Mouse (Mus musculus): ENCODE data around the gene Ctrb1.

The Ctrb1 gene

DNA sequence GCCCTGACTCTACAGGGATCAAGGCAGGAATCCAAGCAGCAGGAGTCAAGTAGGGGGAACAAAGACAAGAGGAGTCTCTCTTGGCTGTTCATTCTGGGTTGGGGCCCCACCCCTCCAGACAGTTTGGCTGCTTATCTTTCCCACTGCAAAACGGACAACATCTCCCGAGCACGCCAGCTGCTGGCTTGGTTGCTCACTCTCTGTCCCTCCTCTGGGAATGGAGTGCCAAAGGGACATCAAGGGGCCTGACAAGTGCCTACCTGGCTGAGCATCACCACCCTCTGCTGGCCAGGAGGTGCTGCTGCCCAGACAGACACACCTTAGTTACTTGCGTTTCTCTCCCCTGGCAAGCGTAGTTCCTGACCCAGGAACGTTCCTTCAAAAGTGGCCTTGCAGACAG, 27.1 kb upstream of the Ctrb1 start:
- no peak for DNase-seq (ENCODE audit: extremely low read depth, insufficient read length, low spot score)

DNA sequence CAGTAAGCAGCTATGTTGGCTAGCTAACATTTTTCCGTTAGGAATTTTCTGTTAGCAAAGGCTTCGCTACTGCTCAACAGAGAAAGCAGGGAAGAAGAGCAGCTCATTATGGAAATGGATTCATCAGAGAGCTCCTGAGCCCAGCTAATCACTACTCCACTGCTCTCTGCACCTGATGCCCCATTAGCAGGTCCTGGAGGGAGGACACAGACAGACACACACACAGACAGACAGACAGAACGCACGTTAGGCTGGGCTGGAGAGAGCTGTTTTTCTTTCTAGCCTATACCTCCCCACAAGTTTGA, 26.6 kb upstream of the Ctrb1 start:
- no peak for DNase-seq (ENCODE audit: extremely low read depth, insufficient read length, low spot score)

DNA sequence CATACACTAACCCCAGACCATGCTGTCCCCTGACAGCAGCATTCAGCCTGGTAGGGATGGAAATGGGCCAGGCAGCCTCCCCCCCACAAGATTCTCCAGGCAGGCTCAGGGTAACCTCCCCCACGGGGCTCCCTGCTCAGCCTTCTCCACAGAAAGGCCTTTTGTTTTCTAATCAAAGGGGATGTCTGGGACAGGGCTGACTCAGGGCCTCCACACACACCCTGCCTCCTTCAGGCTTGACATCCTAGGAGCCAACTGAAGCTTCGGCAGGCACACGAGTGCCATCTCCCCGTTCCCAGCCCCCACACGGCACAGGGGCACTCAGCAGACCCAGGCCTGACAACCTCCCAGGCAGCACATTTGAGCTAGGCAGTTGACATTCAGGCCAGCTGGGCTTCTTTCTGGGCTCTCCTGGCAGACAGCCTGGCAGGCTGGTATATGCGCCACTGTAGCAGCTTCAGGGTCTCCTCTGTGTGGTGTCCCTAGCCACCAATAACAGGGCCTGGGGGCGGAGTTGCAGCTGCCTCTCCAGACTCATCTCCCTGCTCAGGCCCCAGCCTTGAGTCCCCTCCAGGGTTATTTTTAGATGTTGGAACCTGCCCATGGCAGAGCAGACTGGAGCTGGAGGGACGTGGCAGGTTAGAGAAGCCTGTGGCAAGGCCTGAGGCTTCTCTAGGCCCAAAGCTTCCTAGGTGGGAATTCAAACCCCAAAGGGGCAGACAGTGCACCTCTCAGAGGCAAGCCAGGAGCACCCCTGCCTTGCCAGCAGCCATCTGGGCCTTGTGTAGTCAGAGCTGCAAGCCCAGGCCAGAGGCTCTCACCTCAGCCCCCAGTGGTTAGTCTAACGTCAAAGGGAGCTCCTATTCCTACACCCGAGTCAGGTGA, 26.0 kb upstream of the Ctrb1 start:
- peak; percentile 70 for DNase-seq (ENCODE audit: extremely low read depth, insufficient read length, low spot score)

DNA sequence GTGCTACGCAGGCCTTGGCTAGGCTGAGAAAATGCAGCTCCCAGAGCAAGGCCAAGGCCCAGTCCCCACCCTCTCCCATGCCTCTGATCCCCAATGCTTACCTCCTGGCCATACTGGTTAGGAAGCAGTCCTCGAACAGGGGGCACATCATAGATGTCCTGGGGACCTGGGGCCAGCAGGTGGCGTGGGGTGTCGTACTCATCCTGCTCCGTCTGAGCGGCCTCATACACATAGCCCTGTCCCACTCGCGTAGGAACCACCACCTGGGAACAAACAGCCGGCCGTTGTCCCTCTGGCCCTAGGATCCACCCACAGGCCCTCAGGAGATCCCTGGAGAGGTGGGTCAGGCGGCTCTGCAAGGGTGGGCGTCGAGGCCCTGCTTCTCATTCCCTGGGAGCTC, 24.7 kb upstream of the Ctrb1 start:
- DNase-seq (ENCODE audit: extremely low read depth, insufficient read length, low spot score), result no peak

DNA sequence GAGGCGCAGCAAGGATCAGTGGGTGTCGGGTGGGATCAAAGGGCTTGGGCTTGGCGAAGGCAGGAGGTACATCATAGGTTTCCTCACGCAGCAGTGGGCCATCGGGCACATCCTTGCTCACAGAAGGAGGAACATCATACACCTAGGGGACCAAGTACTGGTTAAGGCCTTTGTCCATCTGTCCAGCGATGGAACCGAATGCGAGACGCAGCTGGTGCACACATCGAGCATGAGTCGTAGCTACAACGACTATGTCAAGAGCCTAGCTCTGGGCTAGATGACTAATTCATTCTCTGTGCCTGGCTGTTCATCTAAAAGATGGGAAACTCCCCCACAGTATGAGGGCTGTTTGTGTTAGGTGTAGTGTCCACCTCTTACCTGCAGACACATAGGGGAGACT, 23.5 kb upstream of the Ctrb1 start:
- DNase-seq (ENCODE audit: extremely low read depth, insufficient read length, low spot score), result no peak

DNA sequence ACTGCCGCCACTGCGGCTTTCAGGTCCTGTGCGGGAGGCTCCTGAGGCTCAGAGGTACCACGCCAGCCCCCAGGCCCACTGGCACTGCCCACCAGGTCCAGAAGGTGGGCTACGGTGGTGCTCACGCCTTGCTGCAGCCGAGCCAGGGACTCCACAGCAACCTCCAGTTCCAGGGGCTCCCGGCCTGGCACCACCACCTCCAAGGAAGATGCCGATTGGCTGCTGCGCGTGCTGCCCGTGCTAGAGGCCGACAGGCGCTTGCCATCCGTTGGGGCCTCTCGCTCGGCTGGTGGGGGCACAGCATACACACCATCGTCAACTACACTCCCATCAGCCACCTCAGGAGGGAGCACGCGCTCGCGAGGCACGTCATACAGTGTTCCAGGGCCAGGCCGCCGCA, 23.0 kb upstream of the Ctrb1 start:
- no peak for DNase-seq (ENCODE audit: extremely low read depth, insufficient read length, low spot score)

DNA sequence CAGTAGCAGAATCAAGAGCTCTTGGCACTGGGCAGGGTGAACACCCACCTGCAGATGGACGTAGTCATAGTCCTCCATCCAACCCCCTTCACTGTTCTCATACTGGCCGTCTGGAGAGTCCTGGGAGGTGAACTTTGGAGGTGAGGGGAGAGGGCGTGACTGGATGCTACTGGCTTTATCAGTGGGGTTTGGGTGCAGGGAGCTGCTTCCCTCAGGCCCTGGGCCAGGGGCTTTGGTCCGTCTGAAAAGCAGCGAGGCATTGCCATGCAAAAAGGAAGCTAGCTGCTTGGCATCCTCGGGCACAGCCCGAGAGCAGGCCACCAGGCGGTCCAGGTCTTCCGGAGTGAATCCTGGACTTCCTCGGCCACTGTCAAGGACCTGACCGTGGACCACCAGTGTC, 22.5 kb upstream of the Ctrb1 start:
- no peak for DNase-seq (ENCODE audit: extremely low read depth, insufficient read length, low spot score)

DNA sequence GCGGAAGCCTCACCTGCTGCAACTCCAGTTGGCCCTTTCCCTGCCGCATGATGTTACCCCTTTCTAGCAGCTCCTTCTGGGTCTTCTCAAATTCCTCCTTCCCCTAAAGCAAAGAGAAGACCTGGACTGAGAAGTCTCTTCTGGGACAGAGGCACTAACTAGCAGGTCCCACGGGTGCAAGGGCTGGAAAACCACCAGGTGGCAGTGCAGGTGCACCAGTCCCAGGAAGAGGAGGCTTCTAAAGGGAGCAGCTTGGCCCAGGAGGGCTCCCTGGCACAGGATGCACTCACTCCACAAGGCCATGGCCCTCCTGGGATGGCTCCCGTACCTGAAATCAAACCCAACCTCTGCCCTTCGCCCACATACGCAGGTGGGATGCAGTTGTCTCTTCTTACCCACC, 21.8 kb upstream of the Ctrb1 start:
- DNase-seq (ENCODE audit: extremely low read depth, insufficient read length, low spot score), result no peak

DNA sequence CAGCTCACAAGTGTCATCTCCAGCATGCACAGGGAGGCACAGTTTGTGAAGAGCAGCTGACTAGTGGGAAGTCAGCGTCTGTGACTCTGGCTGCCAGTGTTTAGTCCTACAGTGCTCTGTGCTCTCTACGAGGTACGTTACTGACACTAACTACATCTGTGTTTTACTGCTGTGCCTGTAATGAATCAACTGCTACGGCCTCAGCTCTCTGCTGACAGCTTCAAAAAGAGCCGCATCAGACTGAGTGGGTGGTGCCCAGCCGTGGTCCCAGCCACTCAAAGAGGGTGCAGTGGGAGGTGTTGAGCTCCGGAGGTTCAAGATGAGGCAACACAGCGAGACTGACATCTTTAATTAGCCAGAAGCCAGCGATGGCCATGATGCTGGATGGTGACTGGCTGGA, 21.3 kb upstream of the Ctrb1 start:
- no peak for DNase-seq (ENCODE audit: extremely low read depth, insufficient read length, low spot score)

DNA sequence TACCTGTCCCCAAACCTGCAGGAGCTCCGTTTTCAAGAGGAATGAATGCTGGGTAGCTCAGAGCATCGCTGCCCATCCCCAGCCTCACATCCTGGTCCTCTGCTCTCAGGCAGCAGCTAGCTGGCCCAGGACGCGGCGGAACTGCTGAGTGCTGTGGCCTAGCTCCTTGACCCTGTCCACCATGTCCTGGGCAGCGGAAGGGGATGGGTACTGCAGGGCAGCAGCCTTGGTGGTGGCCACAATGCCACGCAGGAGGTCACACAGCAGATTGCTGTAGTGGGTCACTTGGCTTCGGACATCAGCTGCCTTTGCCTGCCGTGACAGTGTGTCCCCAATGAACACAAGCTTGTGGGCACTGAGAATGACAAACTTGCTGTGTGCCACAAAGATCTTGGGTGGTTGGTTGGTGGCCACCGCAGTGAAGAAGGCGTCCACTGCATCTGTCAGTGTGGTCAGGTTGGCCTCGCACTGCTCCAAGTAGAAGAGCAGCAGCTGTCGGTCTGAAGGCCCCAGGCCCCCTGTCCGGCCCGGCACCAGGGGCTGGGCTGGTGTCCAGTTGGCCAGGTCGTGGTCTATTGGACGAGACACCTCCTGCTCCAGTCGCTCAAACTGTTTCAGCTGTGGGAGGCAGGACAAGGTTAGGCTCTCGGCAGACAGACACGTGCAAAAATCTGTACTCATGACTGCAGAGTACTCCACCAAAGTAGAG, 20.1 kb upstream of the Ctrb1 start:
- no peak for DNase-seq (ENCODE audit: extremely low read depth, insufficient read length, low spot score)

DNA sequence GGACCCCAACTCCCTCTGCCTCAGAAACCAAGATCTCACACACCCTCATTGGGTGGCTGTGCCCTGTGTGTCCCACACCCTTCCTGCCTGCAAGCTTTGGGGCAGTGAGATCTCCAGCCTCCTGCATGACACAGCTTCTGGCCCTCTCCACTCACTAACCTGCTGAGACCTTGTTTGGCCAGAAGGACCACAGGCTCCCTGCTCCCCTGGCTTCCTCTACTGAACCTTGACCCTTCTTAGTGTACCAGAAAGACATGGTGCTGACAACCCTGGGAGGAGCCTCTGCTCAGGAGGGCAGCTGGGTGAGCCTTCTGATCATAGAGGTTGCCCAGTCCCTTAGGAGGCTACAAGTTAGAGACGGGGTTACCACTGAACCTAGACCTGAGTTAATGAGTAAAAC, 18.4 kb upstream of the Ctrb1 start:
- DNase-seq (ENCODE audit: extremely low read depth, insufficient read length, low spot score), result no peak

DNA sequence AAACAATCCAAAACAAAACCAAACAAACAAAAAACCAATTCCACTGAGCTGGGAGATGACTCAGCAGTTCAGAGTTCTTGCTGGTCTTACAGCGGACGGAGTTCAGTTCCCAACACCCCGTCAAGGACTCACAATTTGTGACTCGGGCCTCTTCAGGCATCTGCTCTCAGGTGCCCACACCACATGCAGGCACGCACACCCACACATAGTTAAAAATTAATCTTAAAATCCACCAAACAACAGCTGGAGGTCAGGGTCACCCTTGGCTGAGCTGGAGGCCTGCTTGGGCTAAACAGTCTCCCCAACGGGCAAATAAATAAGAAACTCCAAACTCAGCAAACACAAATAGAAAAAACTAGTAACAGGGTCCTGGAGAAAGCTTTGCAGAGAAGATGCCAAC, 17.5 kb upstream of the Ctrb1 start:
- no peak for DNase-seq (ENCODE audit: extremely low read depth, insufficient read length, low spot score)

DNA sequence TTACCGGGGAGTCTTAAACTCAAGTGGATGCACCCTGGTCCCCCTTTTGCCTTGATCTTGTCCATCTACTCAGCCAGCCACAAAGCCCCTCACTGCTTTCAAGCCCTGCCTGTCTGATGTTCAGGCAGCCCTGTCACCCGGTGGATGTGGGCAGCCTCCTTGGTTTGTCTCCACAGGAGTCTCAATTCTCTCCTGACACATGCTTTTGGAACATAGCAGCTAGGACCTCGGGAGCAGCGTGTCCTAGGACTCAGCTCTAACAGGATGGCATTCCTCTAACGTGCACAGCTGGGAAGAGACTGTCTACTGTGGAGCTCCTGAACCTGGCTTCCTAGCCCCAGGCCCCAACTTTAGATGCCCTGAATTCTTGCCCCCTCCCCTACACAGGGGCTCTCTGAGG, 14.9 kb upstream of the Ctrb1 start:
- no peak for DNase-seq (ENCODE audit: extremely low read depth, insufficient read length, low spot score)

DNA sequence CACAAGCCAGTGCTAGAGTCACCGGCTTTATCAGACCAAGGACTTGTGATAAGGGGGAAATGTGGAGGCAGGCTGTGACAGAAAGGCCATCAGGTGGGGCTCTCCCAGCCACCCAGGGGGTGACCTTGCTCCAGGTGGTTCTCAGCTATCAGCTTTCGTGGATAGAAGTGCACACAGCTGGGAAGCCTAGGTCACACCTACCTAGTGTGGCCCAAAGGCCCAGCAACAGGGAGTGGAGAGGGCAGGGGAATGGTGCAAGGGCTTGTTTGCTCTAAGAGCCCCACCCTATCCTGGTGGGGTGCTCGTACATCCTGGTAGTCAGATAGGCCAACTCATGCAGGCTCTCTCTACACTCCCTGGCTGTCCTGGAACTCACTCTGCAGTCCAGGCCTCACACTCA, 14.4 kb upstream of the Ctrb1 start:
- no peak for DNase-seq (ENCODE audit: extremely low read depth, insufficient read length, low spot score)

DNA sequence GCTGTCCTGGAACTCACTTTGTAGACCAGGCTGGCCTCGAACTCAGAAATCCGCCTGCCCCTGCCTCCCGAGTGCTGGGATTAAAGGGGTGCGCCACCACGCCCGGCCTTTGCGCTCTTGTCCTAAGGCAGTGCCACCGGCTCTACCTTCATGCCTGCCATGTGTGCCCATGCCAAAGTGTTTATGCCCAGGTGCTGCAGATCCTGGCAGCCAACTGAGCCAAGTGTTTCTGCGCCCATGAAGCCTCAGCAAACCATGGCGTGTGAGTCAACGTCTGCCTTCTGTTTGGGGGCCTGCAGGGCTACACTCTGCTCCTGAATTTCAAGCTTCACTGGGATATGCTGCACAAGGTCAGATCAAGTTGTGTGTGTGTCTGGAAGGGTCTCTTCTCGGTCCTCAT, 13.8 kb upstream of the Ctrb1 start:
- no peak for DNase-seq (ENCODE audit: extremely low read depth, insufficient read length, low spot score)

DNA sequence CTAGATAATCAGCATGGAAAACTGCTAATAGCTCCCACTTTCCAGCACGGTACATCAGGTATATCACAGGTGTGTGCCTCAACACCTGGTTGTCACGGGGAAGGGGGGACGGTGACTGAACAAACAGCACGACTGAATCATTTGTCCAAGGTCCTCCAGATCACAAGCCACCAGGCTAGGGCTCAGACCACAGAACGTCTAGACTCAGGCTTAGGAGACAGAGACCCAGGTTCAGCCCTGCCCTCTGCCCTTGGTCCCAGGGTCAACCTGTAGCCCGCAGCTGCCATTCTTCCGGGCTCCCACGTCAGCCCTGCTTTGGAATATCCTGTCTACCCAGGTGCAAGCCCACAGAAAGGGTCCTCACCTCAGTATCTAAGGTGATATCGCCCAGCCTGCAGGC, 10.6 kb upstream of the Ctrb1 start:
- no peak for DNase-seq (ENCODE audit: extremely low read depth, insufficient read length, low spot score)

DNA sequence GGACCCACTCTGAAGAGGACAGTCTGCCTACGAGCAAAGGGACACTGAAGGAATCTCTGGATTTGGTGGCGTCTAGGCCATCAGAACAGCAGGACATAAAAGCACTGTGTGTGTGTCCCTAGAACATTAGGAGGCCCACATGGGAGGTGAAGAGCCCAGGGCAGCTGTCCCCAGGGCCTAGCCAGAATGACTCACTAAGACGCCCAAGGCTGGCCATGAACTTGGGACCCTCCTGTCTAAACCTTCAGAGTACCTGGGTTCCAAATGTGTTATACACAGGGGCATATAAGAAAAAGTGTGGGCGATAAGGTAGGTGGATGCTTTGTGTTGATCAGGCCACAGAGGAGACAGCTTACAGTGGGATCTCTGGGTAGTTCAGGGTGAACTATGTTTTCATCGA, 9.9 kb upstream of the Ctrb1 start:
- no peak for DNase-seq (ENCODE audit: extremely low read depth, insufficient read length, low spot score)

DNA sequence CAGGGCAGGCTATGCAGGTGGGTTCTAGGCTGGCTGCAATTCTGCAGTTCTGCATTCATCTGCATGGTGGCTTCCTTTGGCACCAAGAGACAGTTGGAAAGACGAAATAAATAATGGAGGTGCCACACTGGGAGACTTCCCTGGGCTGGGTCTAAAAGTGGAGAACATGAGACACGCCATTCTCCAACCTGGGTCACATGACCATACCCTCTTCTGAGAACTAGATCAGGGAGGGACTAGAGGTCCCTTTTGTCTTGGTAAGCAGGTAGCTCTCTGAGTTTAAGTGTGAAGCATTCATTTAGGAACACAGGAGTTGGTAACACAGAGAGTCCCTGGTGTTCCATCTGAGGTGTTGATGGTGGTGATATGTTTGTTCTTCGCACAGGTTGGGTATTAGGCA, 9.4 kb upstream of the Ctrb1 start:
- no peak for DNase-seq (ENCODE audit: extremely low read depth, insufficient read length, low spot score)

DNA sequence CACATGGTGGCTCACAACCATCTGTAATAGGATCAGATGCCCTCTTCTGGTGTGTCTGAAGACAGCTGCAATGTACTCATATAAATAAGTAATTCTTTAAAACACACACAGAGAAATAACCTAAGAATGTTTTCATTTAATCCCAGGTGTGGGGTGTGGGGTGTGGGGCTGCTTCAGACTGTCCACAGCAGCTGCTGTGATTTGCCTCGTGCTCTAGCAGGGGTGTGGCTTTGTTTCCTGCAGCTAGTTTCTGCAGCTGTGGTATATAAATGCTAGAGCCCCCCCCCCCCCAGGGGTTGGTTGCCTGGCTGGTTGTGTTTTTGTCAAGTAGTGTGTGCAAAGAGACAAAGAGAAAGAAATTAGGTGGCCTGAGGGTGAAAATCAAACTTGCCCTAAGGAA, 8.2 kb upstream of the Ctrb1 start:
- no peak for DNase-seq (ENCODE audit: extremely low read depth, insufficient read length, low spot score)

DNA sequence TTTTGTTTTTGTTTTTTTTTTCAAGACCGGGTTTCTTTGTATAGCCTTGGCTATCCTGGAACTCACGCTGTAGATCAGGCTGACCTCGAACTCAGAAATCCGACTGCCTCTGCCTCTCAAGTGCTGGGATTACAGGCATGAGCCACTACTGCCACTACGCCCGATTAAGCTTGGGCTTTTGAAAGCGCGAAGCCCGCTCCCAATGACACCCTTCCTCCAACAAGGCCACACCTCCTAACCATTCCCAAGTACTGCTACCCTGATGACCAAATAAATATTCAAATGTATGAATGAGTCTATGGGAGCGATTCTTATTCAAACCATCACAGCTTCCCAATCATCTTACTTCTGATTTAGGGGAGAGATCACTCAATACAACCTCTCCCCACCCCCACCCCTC, 6.8 kb upstream of the Ctrb1 start:
- no peak for DNase-seq (ENCODE audit: extremely low read depth, insufficient read length, low spot score)

DNA sequence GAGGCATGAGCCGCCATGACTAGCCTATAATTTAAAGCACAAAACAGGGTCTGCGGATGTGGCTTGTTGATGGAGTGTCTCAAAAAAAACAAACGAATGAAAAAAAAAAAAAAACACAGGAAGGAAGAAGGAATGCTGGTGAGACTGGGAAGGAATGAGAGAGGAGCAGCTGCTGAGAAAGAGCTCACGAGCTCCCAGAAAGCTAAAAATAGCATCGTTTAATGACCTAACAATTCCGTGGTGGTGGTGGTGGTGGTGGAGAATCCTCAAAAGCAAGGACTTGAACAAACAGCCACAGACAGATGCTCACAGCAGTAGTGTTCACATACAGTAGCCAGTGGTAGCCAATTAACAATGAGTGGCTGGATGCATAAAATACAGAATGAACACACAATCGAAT, 4.6 kb upstream of the Ctrb1 start:
- DNase-seq (ENCODE audit: extremely low read depth, insufficient read length, low spot score), result no peak

DNA sequence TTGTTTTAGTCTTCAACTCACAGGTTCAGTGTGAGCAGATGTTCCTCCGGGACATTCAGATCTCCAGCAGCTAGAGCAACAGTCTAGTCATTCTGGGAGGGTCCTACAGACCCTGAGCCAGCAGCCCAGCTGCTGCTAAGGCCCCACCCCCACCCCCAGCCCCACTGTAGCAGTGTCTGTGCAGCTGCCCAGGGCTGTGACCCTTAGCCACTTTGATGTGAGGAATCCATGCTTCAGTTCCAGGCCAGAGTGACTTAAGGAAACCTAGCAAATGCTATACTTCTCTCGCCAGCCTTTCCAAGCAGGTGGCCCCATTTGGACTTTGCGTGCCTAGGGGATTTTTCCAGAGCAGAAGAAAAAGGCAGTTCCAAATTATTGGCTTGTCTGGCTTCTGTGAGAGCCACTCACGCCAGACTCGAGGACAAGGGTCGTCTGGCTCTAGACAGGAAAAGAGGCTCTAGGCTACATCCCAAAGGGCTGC, 2.5 kb upstream of the Ctrb1 start:
- no peak for DNase-seq (ENCODE audit: extremely low read depth, insufficient read length, low spot score)

Measured in 3134 (cell line).